In the genomic region with DNA sequence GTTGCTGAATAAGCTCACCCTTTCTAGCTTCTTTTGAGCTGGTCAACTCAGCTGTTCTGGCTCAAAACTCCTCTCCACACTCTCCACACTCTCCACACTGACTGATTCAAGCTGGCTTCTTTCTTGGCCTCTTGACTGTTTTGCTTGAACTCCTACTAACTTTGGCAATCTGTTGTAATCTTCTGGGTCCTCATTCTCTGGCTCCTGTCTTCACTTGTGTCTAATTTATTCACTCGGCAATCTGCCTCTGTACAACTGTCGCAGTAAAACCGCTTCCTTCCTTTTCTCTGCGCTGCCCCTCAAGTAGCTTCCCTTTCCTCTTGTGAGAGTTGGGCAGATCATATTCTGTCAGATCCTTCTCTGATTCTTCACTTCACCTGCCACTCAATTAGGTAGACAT, we compare ENCODE assay signal across 14 mouse cellular contexts. TPM values are rescaled to one million over a fixed set of nuclear protein-coding genes. Genes with fewer than 3 reads are reported as not detected.
DNase-seq lines count a peak whose midpoint lies in the region; ATAC-seq and TF ChIP-seq lines count a peak whose summit lies in the region.
"Had no signal": no experiment of that assay in that cellular context is flagged by ENCODE, and none has a peak within 500 bp of the region (broad histone marks: within the 10 kb centered on the region; RNA-seq: fewer than 3 reads in every experiment).

No protein-coding gene starts in this region.

- H3K4me1 ChIP-seq in heart, postnatal 0 days (ENCODE audit: control insufficient read depth, insufficient read depth): peaks cover 24% of the 10 kb centered on the region
- peaks cover 22% of the 10 kb centered on the region for H3K4me1 ChIP-seq in kidney, embryonic 16.5 days (ENCODE audit: insufficient read depth, low read length)

- 71% methylated on average over 4 of the region's 4 CpGs for WGBS in heart, postnatal 0 days
- 70% methylated on average over 4 of the region's 4 CpGs for WGBS in kidney, embryonic 16.5 days

- H3K9ac ChIP-seq in heart, postnatal 0 days (replicated peaks; ENCODE audit: low read depth, low read length): no peak overlapping the region
- H3K9ac ChIP-seq in kidney, embryonic 16.5 days (replicated peaks; ENCODE audit: low read length): no peak overlapping the region
- H3K9ac ChIP-seq: embryonic facial prominence, embryonic 15.5 days had no signal

- intact Hi-C loops in heart, postnatal 25 days (cut with DNase I): loop anchor here (2.0 to 5.0 kb wide), 3 partner anchors 80 to 153 kb away; partner anchors contain the start of genes Ccm2 and Purb

- H3K9me3 ChIP-seq in heart, postnatal 0 days (replicated peaks; ENCODE audit: control insufficient read depth, low read length): no peaks in the 10 kb centered on the region
- H3K9me3 ChIP-seq in kidney, embryonic 16.5 days (ENCODE audit: low read length): 0 out of 2 replicates have a peak, but pooled peaks cover 3% of the 10 kb centered on the region
- H3K9me3 ChIP-seq: embryonic facial prominence, embryonic 15.5 days had no signal

- no peak overlapping the region for H3K4me2 ChIP-seq in heart, postnatal 0 days (ENCODE audit: low read depth, low read length)
- H3K4me2 ChIP-seq in kidney, embryonic 16.5 days (replicated peaks; ENCODE audit: low read depth, low read length): no peak overlapping the region
- H3K4me2 ChIP-seq: embryonic facial prominence, embryonic 15.5 days had no signal

- peak overlapping the region; percentile 26; the same call in 1 of the 2 replicates for H3K27ac ChIP-seq in heart, postnatal 0 days (ENCODE audit: low read depth)
- no peak overlapping the region for H3K27ac ChIP-seq in kidney, embryonic 16.5 days (ENCODE audit: low read length)
- H3K27ac ChIP-seq: embryonic facial prominence, embryonic 15.5 days had no signal

- peak; percentile 21 for DNase-seq in heart, adult 8-10 months (ENCODE audit: low spot score)
- DNase-seq in heart, postnatal 25 days (ENCODE audit: low spot score): no peak
- DNase-seq in CD4-positive, CD25-positive, alpha-beta regulatory T cell, adult 2 months (ENCODE audit: low read depth, low spot score): peak; percentile 69
- no peak for DNase-seq in heart, postnatal 0 days (ENCODE audit: low spot score)
- DNase-seq in adrenal gland, postnatal 25 days: no peak
- DNase-seq in adrenal gland, adult 2 months: no peak
- DNase-seq: cerebellum, adult 9-10 months; gastrocnemius, postnatal 14 days had no signal

- no peak for TF ChIP-seq EP300 in heart, postnatal 0 days (IDR thresholded peaks at IDR 0.05; ENCODE audit: low read depth)

- ATAC-seq in heart, postnatal 0 days (ENCODE audit: insufficient read depth, low read depth): no peak
- peak; percentile 47 for ATAC-seq in monocyte, adult 5-6 weeks (replicated peaks; ENCODE audit: insufficient number of reproducible peaks, low FRiP score, low TSS enrichment, poor library complexity, severe bottlenecking)
- ATAC-seq in kidney, embryonic 16.5 days (ENCODE audit: low FRiP score, low TSS enrichment): no peak
- ATAC-seq: intestine, postnatal 0 days had no signal

- peaks cover 21% of the 10 kb centered on the region for H3K36me3 ChIP-seq in heart, postnatal 0 days (replicated peaks; ENCODE audit: control insufficient read depth, insufficient read depth, low read length)
- H3K36me3 ChIP-seq in kidney, embryonic 16.5 days (ENCODE audit: insufficient read depth, low read length): peaks cover 14% of the 10 kb centered on the region

- no peaks in the 10 kb centered on the region for H3K27me3 ChIP-seq in heart, postnatal 0 days (ENCODE audit: control insufficient read depth, insufficient read depth, low read length)
- no peaks in the 10 kb centered on the region for H3K27me3 ChIP-seq in kidney, embryonic 16.5 days (ENCODE audit: insufficient read depth, low read length)
- H3K27me3 ChIP-seq: embryonic facial prominence, embryonic 15.5 days had no signal

- no peak overlapping the region for H3K4me3 ChIP-seq in heart, postnatal 0 days (ENCODE audit: low read depth, low read length)
- H3K4me3 ChIP-seq in kidney, embryonic 16.5 days (ENCODE audit: low read length): no peak overlapping the region
- H3K4me3 ChIP-seq: embryonic facial prominence, embryonic 15.5 days had no signal

- no peak for TF ChIP-seq CTCF in heart, postnatal 0 days (IDR thresholded peaks at IDR 0.05; ENCODE audit: low read depth)

RNA-seq across cellular contexts. Expression of gene Tbrg4, which starts 1.9 kb away (rescaled TPM):
- 100 to 1,000 TPM in 3 of 4 experiments, 10 to 100 TPM in 1; 96.9 to 117 (median 106) TPM for total RNA-seq in heart, adult 8-10 months (2022)
- total RNA-seq in heart, postnatal 25 days (2021): 100 to 1,000 TPM in 1 of 2 experiments, 10 to 100 TPM in 1; 98.2 to 109 TPM
- total RNA-seq in heart, postnatal 0 days (2014; rRNA removed; ENCODE audit: low replicate concordance): 62.5 and 82.9 TPM in 2 replicates
- polyA plus RNA-seq in heart, postnatal 0 days (2015; fragmentation: Nextera tagmentation; extraction: Ambion mirVana): 52.5 and 65.8 TPM in 2 replicates
- 14.7 to 21.2 TPM (median 15.2 TPM) in 3 replicates for total RNA-seq in monocyte, adult 5-6 weeks (2017)
- 54.1 and 60.7 TPM in 2 replicates for total RNA-seq in adrenal gland, postnatal 25 days (2021)
- 10 to 100 TPM; 68.2 to 82.2 TPM for total RNA-seq in adrenal gland, adult 2 months (2021)
- polyA plus RNA-seq in adrenal gland, adult 2 months (2012; rRNA removed): 91.3 and 92.6 TPM in 2 replicates
- 45.6 and 49.1 TPM in 2 replicates for polyA plus RNA-seq in kidney, embryonic 16.5 days (2015; fragmentation: Nextera tagmentation; extraction: Ambion mirVana)

RNA-seq across cellular contexts. Expression of gene Wap, which starts 10.7 kb away (rescaled TPM):
- total RNA-seq in heart, adult 8-10 months (2022): not detected
- not detected for total RNA-seq in heart, postnatal 25 days (2021)
- not detected in 2 replicates for total RNA-seq in heart, postnatal 0 days (2014; rRNA removed; ENCODE audit: low replicate concordance)
- polyA plus RNA-seq in heart, postnatal 0 days (2015; fragmentation: Nextera tagmentation; extraction: Ambion mirVana): not detected in 2 replicates
- not detected in 3 replicates for total RNA-seq in monocyte, adult 5-6 weeks (2017)
- not detected in 2 replicates for total RNA-seq in adrenal gland, postnatal 25 days (2021)
- not detected for total RNA-seq in adrenal gland, adult 2 months (2021)
- polyA plus RNA-seq in adrenal gland, adult 2 months (2012; rRNA removed): not detected in 2 replicates
- not detected in 2 replicates for polyA plus RNA-seq in kidney, embryonic 16.5 days (2015; fragmentation: Nextera tagmentation; extraction: Ambion mirVana)
- total RNA-seq: gastrocnemius, postnatal 14 days had no signal
- polyA plus RNA-seq: C2C12; embryonic facial prominence, embryonic 15.5 days; neural tube, embryonic 14.5 days had no signal

RNA-seq across cellular contexts. Expression of gene Nacad, which starts 21.9 kb away (rescaled TPM):
- total RNA-seq in heart, adult 8-10 months (2022): under 1 TPM; 0.22 to 0.65 (median 0.50) TPM
- total RNA-seq in heart, postnatal 25 days (2021): 1 to 10 TPM in 1 of 2 experiments, under 1 TPM in 1; 0.49 to 1.1 TPM
- 0.95 and 2.5 TPM in 2 replicates for total RNA-seq in heart, postnatal 0 days (2014; rRNA removed; ENCODE audit: low replicate concordance)
- 1.2 TPM in 2 replicates for polyA plus RNA-seq in heart, postnatal 0 days (2015; fragmentation: Nextera tagmentation; extraction: Ambion mirVana)
- total RNA-seq in monocyte, adult 5-6 weeks (2017): 0.78 to 2.7 TPM (median 0.85 TPM) in 3 replicates
- 2.2 and 2.5 TPM in 2 replicates for total RNA-seq in adrenal gland, postnatal 25 days (2021)
- total RNA-seq in adrenal gland, adult 2 months (2021): 1 to 10 TPM; 1.6 to 2.2 TPM
- 1.2 and 2.2 TPM in 2 replicates for polyA plus RNA-seq in adrenal gland, adult 2 months (2012; rRNA removed)
- 1.9 and 2.0 TPM in 2 replicates for polyA plus RNA-seq in kidney, embryonic 16.5 days (2015; fragmentation: Nextera tagmentation; extraction: Ambion mirVana)

RNA-seq across cellular contexts. Expression of gene Ramp3, which starts 30.6 kb away (rescaled TPM):
- total RNA-seq in heart, adult 8-10 months (2022): 1 to 10 TPM; 4.0 to 5.6 (median 5.5) TPM
- 1 to 10 TPM; 5.8 to 7.0 TPM for total RNA-seq in heart, postnatal 25 days (2021)
- 4.6 and 16.9 TPM in 2 replicates for total RNA-seq in heart, postnatal 0 days (2014; rRNA removed; ENCODE audit: low replicate concordance)
- 5.0 TPM in 2 replicates for polyA plus RNA-seq in heart, postnatal 0 days (2015; fragmentation: Nextera tagmentation; extraction: Ambion mirVana)
- total RNA-seq in monocyte, adult 5-6 weeks (2017): not detected in 3 replicates
- 10.5 and 13.4 TPM in 2 replicates for total RNA-seq in adrenal gland, postnatal 25 days (2021)
- 10 to 100 TPM; 15.9 to 21.7 TPM for total RNA-seq in adrenal gland, adult 2 months (2021)
- 25.3 and 30.7 TPM in 2 replicates for polyA plus RNA-seq in adrenal gland, adult 2 months (2012; rRNA removed)
- 15.4 and 16.5 TPM in 2 replicates for polyA plus RNA-seq in kidney, embryonic 16.5 days (2015; fragmentation: Nextera tagmentation; extraction: Ambion mirVana)

Comparison
In these comparisons a context has a peak if more than half of its experiments do, and no peak if none do; other contexts are left out.
1. DNase-seq: peak in heart, adult 8-10 months (single experiment) and CD4-positive, CD25-positive, alpha-beta regulatory T cell, adult 2 months (single experiment); none in heart, postnatal 25 days (single experiment), heart, postnatal 0 days (single experiment), adrenal gland, postnatal 25 days (single experiment) and adrenal gland, adult 2 months (single experiment).